ENCODE assay signal across 7 mouse cellular contexts in the genomic region with DNA sequence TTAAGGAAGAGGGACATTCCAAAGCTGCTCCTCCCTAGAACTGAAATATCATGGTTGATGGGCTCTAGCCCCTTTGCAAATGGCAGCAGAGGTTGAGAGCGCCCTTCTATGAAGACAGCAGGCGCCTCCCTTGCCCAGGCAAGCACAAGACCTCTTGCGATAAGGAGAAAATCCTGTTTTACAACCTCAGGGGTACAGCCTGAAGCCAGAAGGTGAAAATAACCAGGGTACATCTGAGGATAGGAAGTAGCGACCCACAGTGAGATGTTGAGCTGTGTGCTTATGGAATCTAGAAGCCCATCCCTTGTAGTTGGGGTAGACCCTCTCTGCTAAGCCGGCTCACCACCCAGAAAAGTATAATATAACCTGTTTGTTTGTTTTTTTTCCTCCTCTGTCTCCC. TPM values are rescaled to one million over a fixed set of nuclear protein-coding genes. Genes with fewer than 3 reads are reported as not detected.
DNase-seq lines count a peak whose midpoint lies in the region; ATAC-seq and TF ChIP-seq lines count a peak whose summit lies in the region.

No protein-coding gene starts in this region.

- peak overlapping the region; percentile 69 for H3K4me2 ChIP-seq in lung, embryonic 16.5 days (ENCODE audit: low read depth, low read length)
- peak overlapping the region; percentile 51 for H3K4me2 ChIP-seq in forebrain, embryonic 12.5 days
- H3K4me2 ChIP-seq in limb, embryonic 13.5 days (replicated peaks): peak overlapping the region; percentile 66
- peak overlapping the region; percentile 52 for H3K4me2 ChIP-seq in stomach, postnatal 0 days (replicated peaks; ENCODE audit: low read depth)

- H3K4me3 ChIP-seq in lung, embryonic 16.5 days (ENCODE audit: low read length): peak overlapping the region; percentile 47
- H3K4me3 ChIP-seq in forebrain, embryonic 12.5 days (replicated peaks): no peak overlapping the region; the same call in 1 of the 2 replicates
- H3K4me3 ChIP-seq in limb, embryonic 13.5 days: no peak overlapping the region; the same call in 1 of the 2 replicates
- no peak overlapping the region for H3K4me3 ChIP-seq in stomach, postnatal 0 days (ENCODE audit: low read depth, low read length)

- peaks cover 13% of the 10 kb centered on the region for H3K4me1 ChIP-seq in lung, embryonic 16.5 days (replicated peaks; ENCODE audit: control insufficient read depth, insufficient read depth, low read length)
- peaks cover 14% of the 10 kb centered on the region for H3K4me1 ChIP-seq in forebrain, embryonic 12.5 days
- peaks cover 13% of the 10 kb centered on the region for H3K4me1 ChIP-seq in limb, embryonic 13.5 days
- H3K4me1 ChIP-seq in stomach, postnatal 0 days (replicated peaks; ENCODE audit: control insufficient read depth, insufficient read depth): no peaks in the 10 kb centered on the region

- H3K9me3 ChIP-seq in lung, embryonic 16.5 days (ENCODE audit: control insufficient read depth, low read length): no peaks in the 10 kb centered on the region
- H3K9me3 ChIP-seq in forebrain, embryonic 12.5 days: no peaks in the 10 kb centered on the region
- no peaks in the 10 kb centered on the region for H3K9me3 ChIP-seq in limb, embryonic 13.5 days
- H3K9me3 ChIP-seq in stomach, postnatal 0 days (ENCODE audit: control insufficient read depth, low read length): no peaks in the 10 kb centered on the region

- no peaks in the 10 kb centered on the region for H3K36me3 ChIP-seq in lung, embryonic 16.5 days (ENCODE audit: control insufficient read depth, insufficient read depth, low read length)
- no peaks in the 10 kb centered on the region for H3K36me3 ChIP-seq in forebrain, embryonic 12.5 days (replicated peaks)
- H3K36me3 ChIP-seq in limb, embryonic 13.5 days: no peaks in the 10 kb centered on the region
- H3K36me3 ChIP-seq in stomach, postnatal 0 days (ENCODE audit: control insufficient read depth, insufficient read depth, low read length): no peaks in the 10 kb centered on the region

- peak; percentile 20; the same call in 1 of the 2 replicates for ATAC-seq in lung, embryonic 16.5 days (ENCODE audit: low read depth)
- no peak for ATAC-seq in forebrain, embryonic 12.5 days (ENCODE audit: low FRiP score)
- no peak for ATAC-seq in limb, embryonic 13.5 days (ENCODE audit: low FRiP score, low read depth)
- ATAC-seq in stomach, postnatal 0 days (ENCODE audit: low FRiP score, low TSS enrichment): peak; percentile 26; the same call in 1 of the 2 replicates

- peak overlapping the region; percentile 62; the same call in 1 of the 2 replicates for H3K9ac ChIP-seq in lung, embryonic 16.5 days (ENCODE audit: low read length)
- H3K9ac ChIP-seq in forebrain, embryonic 12.5 days: no peak overlapping the region
- H3K9ac ChIP-seq in limb, embryonic 13.5 days: no peak overlapping the region; the same call in 1 of the 2 replicates
- no peak overlapping the region for H3K9ac ChIP-seq in stomach, postnatal 0 days (ENCODE audit: low read length)

- no peaks in the 10 kb centered on the region for H3K27me3 ChIP-seq in lung, embryonic 16.5 days (ENCODE audit: control insufficient read depth, insufficient read depth, low read depth, low read length)
- H3K27me3 ChIP-seq in forebrain, embryonic 12.5 days: 0 out of 2 replicates have a peak, but pooled peaks cover 1% of the 10 kb centered on the region
- no peaks in the 10 kb centered on the region for H3K27me3 ChIP-seq in limb, embryonic 13.5 days
- H3K27me3 ChIP-seq in stomach, postnatal 0 days (ENCODE audit: control insufficient read depth, insufficient read depth, low read length): no peaks in the 10 kb centered on the region

- no peak overlapping the region for H3K27ac ChIP-seq in lung, embryonic 16.5 days (ENCODE audit: low read length)
- 0 out of 2 replicates have a peak overlapping the region, but pooled peaks have one; percentile 53 for H3K27ac ChIP-seq in forebrain, embryonic 12.5 days
- peak overlapping the region; percentile 15; the same call in 1 of the 2 replicates for H3K27ac ChIP-seq in limb, embryonic 13.5 days
- H3K27ac ChIP-seq in stomach, postnatal 0 days (replicated peaks): no peak overlapping the region

- DNase-seq in lung, postnatal 4 days: no peak
- DNase-seq in stomach, postnatal 0 days (ENCODE audit: low spot score): no peak
- no peak for DNase-seq in adrenal gland, postnatal 25 days
- DNase-seq in thymus, postnatal 14 days: no peak

- no peak for TF ChIP-seq EP300 in stomach, postnatal 0 days (optimal IDR thresholded peaks at IDR 0.05)

- TF ChIP-seq CTCF in stomach, postnatal 0 days (IDR thresholded peaks at IDR 0.05; ENCODE audit: low read depth): no peak

- 51% methylated on average over 5 of the region's 5 CpGs for WGBS in lung, embryonic 16.5 days
- WGBS in forebrain, embryonic 12.5 days: 56% methylated on average over 5 of the region's 5 CpGs
- 39% methylated on average over 5 of the region's 5 CpGs for WGBS in limb, embryonic 13.5 days
- WGBS in stomach, postnatal 0 days: 53% methylated on average over 5 of the region's 5 CpGs

RNA-seq across cellular contexts. Expression of a gene that starts 57.6 kb away (rescaled TPM):
- 54.9 and 60.4 TPM in 2 replicates for polyA plus RNA-seq in lung, embryonic 16.5 days (2015; fragmentation: Nextera tagmentation; extraction: Ambion mirVana)
- polyA plus RNA-seq in forebrain, embryonic 12.5 days (2016; fragmentation: Nextera tagmentation; extraction: Ambion mirVana): 106 and 112 TPM in 2 replicates
- 118 and 125 TPM in 2 replicates for polyA plus RNA-seq in limb, embryonic 13.5 days (2015; fragmentation: Nextera tagmentation; extraction: Ambion mirVana)
- 28.7 and 29.1 TPM in 2 replicates for polyA plus RNA-seq in stomach, postnatal 0 days (2015; fragmentation: Nextera tagmentation; extraction: Ambion mirVana)
- 83.1 and 89.3 TPM in 2 replicates for total RNA-seq in adrenal gland, postnatal 25 days (2021)

Comparison
In these comparisons a context has a peak if more than half of its experiments do, and no peak if none do; other contexts are left out.
1. ATAC-seq: peak in lung, embryonic 16.5 days (single experiment) and stomach, postnatal 0 days (single experiment); none in forebrain, embryonic 12.5 days (single experiment) and limb, embryonic 13.5 days (single experiment).
2. H3K27ac ChIP-seq: peak in forebrain, embryonic 12.5 days (single experiment) and limb, embryonic 13.5 days (single experiment); none in lung, embryonic 16.5 days (single experiment) and stomach, postnatal 0 days (single experiment).
3. Peak in every context shown above with its lines, with median percentiles within 50 percentile points of each other: H3K4me2 ChIP-seq.